24 mouse cellular contexts compared by ENCODE assay signal in genomic region chr13:97461207-97461606, GRCm38 (mm10).
DNase-seq lines count a peak whose midpoint lies in the region; ATAC-seq and TF ChIP-seq lines count a peak whose summit lies in the region.
"Had no signal": no experiment of that assay in that cellular context is flagged by ENCODE, and none has a peak within 500 bp of the region (broad histone marks: within the 10 kb centered on the region; RNA-seq: fewer than 3 reads in every experiment).

No protein-coding gene starts in this region.

- no peak for DNase-seq in heart, adult 18-20 months
- DNase-seq in lung, embryonic 14.5 days, result no peak
- no peak for DNase-seq in lung, postnatal 0 days (ENCODE audit: low spot score)
- no peak for DNase-seq in limb, embryonic 10.5 days (ENCODE audit: low spot score)
- no peak for DNase-seq in thymus, postnatal 36 days
- DNase-seq: adrenal gland, postnatal 10 days; cerebellum, postnatal 14 days; embryo, embryonic 11 days; gastrocnemius, postnatal 10 days; heart, adult 2 months; heart, postnatal 14 days; kidney, adult 9 months; kidney, postnatal 25 days; layer of hippocampus, adult 9-11 months; retina, postnatal 1 day had no signal

- H3K9me3 ChIP-seq in heart, embryonic 11.5 days (replicated peaks; ENCODE audit: control insufficient read depth, low read length), result no peaks in the 10 kb centered on the region
- no peaks in the 10 kb centered on the region for H3K9me3 ChIP-seq in lung, embryonic 14.5 days (ENCODE audit: low read depth, low read length)
- no peaks in the 10 kb centered on the region for H3K9me3 ChIP-seq in lung, postnatal 0 days (ENCODE audit: low read length)
- no peaks in the 10 kb centered on the region for H3K9me3 ChIP-seq in limb, embryonic 10.5 days (replicated peaks)
- H3K9me3 ChIP-seq: G1E; hindbrain, embryonic 15.5 days; intestine, embryonic 15.5 days; limb, embryonic 12.5 days; stomach, embryonic 15.5 days had no signal

- peak overlapping the region; percentile 29; the same call in 1 of the 2 replicates for H3K27ac ChIP-seq in heart, embryonic 11.5 days (ENCODE audit: low read depth, low read length)
- peak overlapping the region; percentile 6; the same call in 1 of the 2 replicates for H3K27ac ChIP-seq in lung, embryonic 14.5 days (ENCODE audit: low read depth)
- no peak overlapping the region for H3K27ac ChIP-seq in lung, postnatal 0 days (ENCODE audit: low read length)
- peak overlapping the region; percentile 46 for H3K27ac ChIP-seq in limb, embryonic 10.5 days
- H3K27ac ChIP-seq: heart, adult 2 months; hindbrain, embryonic 15.5 days; intestine, embryonic 15.5 days; limb, embryonic 12.5 days; stomach, embryonic 15.5 days had no signal

- TF ChIP-seq CTCF in lung, embryonic 14.5 days (IDR thresholded peaks at IDR 0.05; ENCODE audit: low read depth), result no peak
- TF ChIP-seq CTCF in lung, postnatal 0 days (IDR thresholded peaks at IDR 0.05), result no peak

- peaks cover 8% of the 10 kb centered on the region; the same call in 1 of the 2 replicates for H3K4me1 ChIP-seq in heart, embryonic 11.5 days (ENCODE audit: control insufficient read depth, insufficient read depth, low read length)
- peaks cover 5% of the 10 kb centered on the region; the same call in 1 of the 2 replicates for H3K4me1 ChIP-seq in lung, embryonic 14.5 days (ENCODE audit: insufficient read depth)
- no peaks in the 10 kb centered on the region for H3K4me1 ChIP-seq in lung, postnatal 0 days (ENCODE audit: insufficient read depth, low read depth, low read length)
- no peaks in the 10 kb centered on the region for H3K4me1 ChIP-seq in limb, embryonic 10.5 days
- H3K4me1 ChIP-seq: hindbrain, embryonic 15.5 days; limb, embryonic 12.5 days; stomach, embryonic 15.5 days had no signal

- H3K36me3 ChIP-seq in heart, embryonic 11.5 days (ENCODE audit: control insufficient read depth, insufficient read depth, low read length), result no peaks in the 10 kb centered on the region
- no peaks in the 10 kb centered on the region for H3K36me3 ChIP-seq in lung, embryonic 14.5 days (ENCODE audit: insufficient read depth)
- H3K36me3 ChIP-seq in lung, postnatal 0 days (ENCODE audit: insufficient read depth, low read length), result no peaks in the 10 kb centered on the region
- H3K36me3 ChIP-seq in limb, embryonic 10.5 days, result no peaks in the 10 kb centered on the region
- H3K36me3 ChIP-seq: G1E; hindbrain, embryonic 15.5 days; intestine, embryonic 15.5 days; limb, embryonic 12.5 days; stomach, embryonic 15.5 days had no signal

- 93% methylated on average over 4 of the region's 4 CpGs for WGBS in heart, embryonic 11.5 days (ENCODE audit: insufficient replicate concordance)
- 90% methylated on average over 4 of the region's 4 CpGs for WGBS in lung, embryonic 14.5 days
- WGBS in lung, postnatal 0 days, result 95% methylated on average over 4 of the region's 4 CpGs
- 92% methylated on average over 4 of the region's 4 CpGs for WGBS in limb, embryonic 10.5 days

- ATAC-seq in heart, embryonic 11.5 days (replicated peaks; ENCODE audit: insufficient number of reproducible peaks, low FRiP score, low TSS enrichment), result no peak
- ATAC-seq in lung, embryonic 14.5 days (ENCODE audit: insufficient read depth), result no peak
- ATAC-seq in lung, postnatal 0 days, result no peak
- 0 out of 2 replicates have a peak, but pooled peaks have one; percentile 4 for ATAC-seq in megakaryocyte-erythroid progenitor cell, adult 5-6 weeks (replicated peaks; ENCODE audit: low FRiP score, low TSS enrichment, poor library complexity, severe bottlenecking)
- ATAC-seq: activated CD4-positive, CD25-positive, alpha-beta regulatory T cell, adult 4 months had no signal

- no peak overlapping the region for H3K9ac ChIP-seq in heart, embryonic 11.5 days (ENCODE audit: low read depth, low read length)
- H3K9ac ChIP-seq in lung, embryonic 14.5 days, result no peak overlapping the region
- H3K9ac ChIP-seq in lung, postnatal 0 days (replicated peaks; ENCODE audit: low read depth), result no peak overlapping the region
- H3K9ac ChIP-seq: hindbrain, embryonic 15.5 days; intestine, embryonic 15.5 days; limb, embryonic 12.5 days; stomach, embryonic 15.5 days had no signal

- TF ChIP-seq EP300 in lung, postnatal 0 days (IDR thresholded peaks at IDR 0.05), result no peak

- H3K4me2 ChIP-seq in heart, embryonic 11.5 days, result no peak overlapping the region
- no peak overlapping the region for H3K4me2 ChIP-seq in lung, embryonic 14.5 days
- no peak overlapping the region for H3K4me2 ChIP-seq in lung, postnatal 0 days (replicated peaks; ENCODE audit: low read depth, low read length)
- H3K4me2 ChIP-seq: hindbrain, embryonic 15.5 days; intestine, embryonic 15.5 days; limb, embryonic 12.5 days; midbrain, embryonic 11.5 days; stomach, embryonic 15.5 days had no signal

- H3K4me3 ChIP-seq in heart, embryonic 11.5 days (ENCODE audit: low read depth, low read length), result no peak overlapping the region
- H3K4me3 ChIP-seq in lung, embryonic 14.5 days (ENCODE audit: low read depth, low read length), result no peak overlapping the region
- H3K4me3 ChIP-seq in lung, postnatal 0 days (ENCODE audit: low read depth, low read length), result no peak overlapping the region
- H3K4me3 ChIP-seq in limb, embryonic 10.5 days, result no peak overlapping the region
- H3K4me3 ChIP-seq: heart, adult 2 months; hindbrain, embryonic 15.5 days; intestine, embryonic 15.5 days; limb, embryonic 12.5 days; stomach, embryonic 15.5 days had no signal

- H3K27me3 ChIP-seq in heart, embryonic 11.5 days (ENCODE audit: control insufficient read depth, insufficient read depth, low read length), result no peaks in the 10 kb centered on the region
- no peaks in the 10 kb centered on the region for H3K27me3 ChIP-seq in lung, embryonic 14.5 days (ENCODE audit: insufficient read depth, low read length)
- no peaks in the 10 kb centered on the region for H3K27me3 ChIP-seq in lung, postnatal 0 days (replicated peaks; ENCODE audit: insufficient read depth, low read length)
- no peaks in the 10 kb centered on the region for H3K27me3 ChIP-seq in limb, embryonic 10.5 days (ENCODE audit: low read depth, poor library complexity, severe bottlenecking)
- H3K27me3 ChIP-seq: hindbrain, embryonic 15.5 days; intestine, embryonic 15.5 days; limb, embryonic 12.5 days; stomach, embryonic 15.5 days had no signal
